Mouse (Mus musculus) bone marrow, adult 2 months (tissue): Measurements from ENCODE around the gene Etnk1.

Experiments
- CTCF ChIP-seq: fragments of 200-500 bp; IDR thresholded peaks from 2 replicates; pipeline ENCODE4 v1.5.1; 2011; ENCODE audit warnings: low read length, control low read depth; ENCODE audit not compliant: control insufficient read depth, insufficient read depth
- POLR2A ChIP-seq: fragments of 200-500 bp; IDR thresholded peaks from 2 replicates; pipeline ENCODE4 v1.6.1; 2011; ENCODE audit warnings: low read depth, mild to moderate bottlenecking, control low read depth, low read length, borderline replicate concordance; ENCODE audit not compliant: control insufficient read depth

DNA sequence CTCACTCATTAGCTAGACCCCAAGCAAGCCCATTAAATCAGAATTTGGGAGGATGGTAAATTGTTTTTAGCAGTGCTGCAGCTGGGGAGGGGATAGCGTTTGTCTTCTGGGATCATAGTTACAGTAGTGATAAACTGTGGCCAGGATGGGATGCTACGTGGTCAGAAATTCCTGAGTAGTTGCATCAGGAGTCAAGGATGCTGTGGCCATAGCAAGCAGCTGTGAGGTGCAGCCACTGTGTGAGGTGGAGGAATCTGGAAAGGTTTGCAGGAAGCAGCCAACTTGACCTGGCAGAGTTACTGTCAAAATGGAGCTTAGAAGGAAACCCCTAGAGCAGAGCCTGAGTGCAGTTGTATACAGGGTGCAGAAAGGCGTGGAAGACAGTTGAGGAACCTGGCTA lies 17.1 kb downstream of the Etnk1 start:
- TF ChIP-seq POLR2A (no peak), CTCF (no peak)
